Mouse (Mus musculus) heart, postnatal 4 days (tissue): ENCODE data around the gene Mgat5b. TPM values are rescaled to one million over a fixed set of nuclear protein-coding genes. Genes with fewer than 3 reads are reported as not detected.

Source experiments
- DNase-seq: peaks from one replicate; pipeline ENCODE4 v3.0.0; 2021
- total RNA-seq, 2 experiments: library from RNA; stranded (reverse); gene quantifications; 2 replicates each; pipeline ENCODE4 v1.2.3; 2021

Mgat5b gene
- total RNA-seq, 2 experiments from 2014 or later = 0.93 to 1.2 TPM

DNA sequence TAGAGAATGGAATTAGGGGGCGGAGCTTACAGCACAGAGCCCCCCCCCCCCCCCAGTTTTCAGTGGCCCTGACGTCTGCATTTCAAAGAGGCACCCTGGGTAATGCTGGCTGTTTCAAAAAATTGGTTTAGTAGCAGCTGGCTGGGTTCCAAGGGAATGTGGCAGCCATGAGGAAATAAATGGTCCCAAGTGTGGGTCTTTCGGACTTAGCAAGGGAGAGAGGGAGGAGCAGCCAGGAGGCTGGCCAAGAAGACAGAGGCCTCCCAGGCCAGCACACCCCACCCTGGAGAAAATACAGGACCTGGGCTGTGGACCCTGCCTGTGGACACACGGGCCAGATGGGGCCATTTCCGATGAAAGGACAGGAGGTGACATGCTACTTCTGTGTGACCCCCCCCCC is 61.6 kb downstream of the Mgat5b start:
- peak; percentile 36 for DNase-seq

DNA sequence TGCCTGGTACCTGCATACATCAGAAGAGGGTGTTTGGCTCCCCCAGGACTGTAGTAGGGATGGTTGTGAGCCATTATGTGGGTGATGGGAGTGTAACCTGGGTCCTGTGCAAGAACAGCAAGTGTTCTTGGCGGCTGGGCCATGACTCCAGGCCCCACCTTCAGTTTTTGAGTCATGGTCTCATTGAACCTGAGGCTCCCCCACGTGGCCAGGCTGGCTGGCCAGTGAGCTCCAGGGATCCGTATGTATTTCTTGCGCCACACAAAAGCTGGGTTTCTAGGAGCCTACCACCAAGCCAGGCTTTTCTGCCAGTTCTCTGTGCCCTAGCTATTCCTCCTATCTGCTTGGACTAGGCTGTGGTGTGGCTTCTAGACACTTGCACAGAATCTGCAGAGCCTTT is 63.9 kb downstream of the Mgat5b start:
- no peak for DNase-seq

DNA sequence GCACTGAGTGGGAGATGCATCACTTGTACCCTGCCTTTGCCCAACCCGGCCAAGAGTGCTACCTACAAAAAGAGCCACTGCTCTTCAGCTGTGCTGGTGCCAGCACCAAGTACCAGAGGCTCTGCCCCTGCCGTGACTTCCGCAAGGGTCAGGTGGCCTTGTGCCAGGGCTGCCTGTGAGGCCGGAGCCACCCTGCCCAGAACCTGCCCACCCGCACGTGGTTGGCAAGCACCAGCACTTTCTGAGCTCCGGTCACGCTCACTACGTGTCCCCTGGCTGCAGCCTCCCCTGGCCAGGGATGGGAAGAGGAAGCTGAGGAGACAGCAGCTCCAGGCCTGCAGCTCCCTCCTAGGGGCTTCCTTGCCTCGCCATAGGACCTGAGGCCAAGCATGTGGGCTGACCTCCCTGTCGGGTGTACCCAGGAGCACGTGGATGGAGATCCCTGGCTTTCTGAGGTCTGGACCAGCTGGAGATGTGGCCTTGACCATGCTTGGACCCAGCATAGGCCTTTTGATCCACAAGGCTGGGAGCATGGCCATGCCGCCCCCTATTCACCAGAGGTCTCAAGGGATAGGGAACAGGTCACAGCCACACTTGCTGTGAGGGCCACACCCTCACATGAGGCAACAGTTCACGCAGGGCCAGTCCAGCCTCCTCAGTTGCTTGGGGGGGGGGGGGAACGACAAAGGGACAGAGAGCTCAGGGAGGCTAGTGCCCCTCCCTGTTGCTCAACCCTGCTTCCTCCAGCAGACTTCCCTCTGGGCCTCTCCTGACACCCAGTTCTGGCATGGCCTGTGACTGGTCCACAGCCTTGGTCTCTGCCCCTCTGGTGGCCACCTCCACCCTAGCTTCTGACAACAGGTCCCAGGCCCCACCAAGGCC is 67.1 kb downstream of the Mgat5b start:
- peak; percentile 12 for DNase-seq

DNA sequence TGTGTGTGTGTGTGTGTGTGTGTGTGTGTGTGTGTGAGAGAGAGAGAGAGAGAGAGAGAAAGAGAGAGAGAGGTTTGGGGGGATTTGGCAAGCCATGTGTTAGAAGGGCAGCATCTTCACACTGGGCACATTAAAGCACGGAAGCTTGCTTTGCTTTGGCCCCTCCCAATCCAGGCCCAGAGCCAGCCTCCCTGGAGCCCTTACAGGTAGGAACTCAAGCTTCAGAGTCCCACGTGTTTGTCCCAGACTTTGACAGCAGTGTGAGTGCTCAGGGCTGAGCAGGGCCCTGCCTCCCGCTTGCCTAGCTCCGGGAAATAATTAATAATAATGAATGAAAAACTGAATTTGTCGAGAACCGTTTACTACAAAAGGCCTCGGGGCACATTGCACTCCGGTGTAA is 69.5 kb downstream of the Mgat5b start:
- DNase-seq = no peak

DNA sequence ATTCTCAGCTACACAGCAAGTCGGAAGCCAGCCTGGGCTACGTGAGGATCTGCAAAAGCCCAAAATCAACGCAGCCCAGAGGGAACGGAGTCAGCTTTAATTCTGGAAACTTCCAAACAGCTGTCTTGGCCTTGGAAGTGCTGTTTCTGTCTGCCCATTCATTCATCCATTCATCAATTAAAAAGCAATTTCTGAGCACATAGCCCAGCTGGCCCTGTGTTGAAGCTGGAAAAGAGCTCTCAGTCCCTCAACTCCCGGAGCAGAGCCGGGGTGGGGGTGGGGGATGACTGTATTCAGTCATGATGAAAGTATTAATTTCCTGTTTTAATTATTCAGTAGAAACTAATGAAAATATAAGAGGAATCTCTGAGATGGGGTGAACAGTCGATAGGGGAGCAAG is 71.6 kb downstream of the Mgat5b start:
- DNase-seq = no peak

DNA sequence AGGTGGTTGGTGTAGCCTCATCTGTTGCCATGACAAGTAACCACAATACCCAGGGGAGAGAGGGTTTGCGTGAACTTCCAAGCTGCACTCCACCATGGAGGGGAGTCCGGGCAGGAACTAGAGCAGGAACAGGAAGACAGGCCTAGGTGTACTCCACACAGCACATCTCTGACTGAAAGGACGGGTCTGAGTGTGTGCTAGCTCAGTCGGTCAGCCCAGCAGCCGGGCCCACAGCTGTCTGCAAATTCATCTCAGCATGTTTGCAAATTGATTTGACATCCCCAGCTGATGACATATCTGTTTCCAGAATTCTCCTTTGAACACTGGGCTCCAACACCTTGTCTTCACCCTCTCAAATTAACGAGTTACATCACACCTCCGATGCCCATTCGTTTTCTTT is 72.7 kb downstream of the Mgat5b start:
- no peak for DNase-seq

DNA sequence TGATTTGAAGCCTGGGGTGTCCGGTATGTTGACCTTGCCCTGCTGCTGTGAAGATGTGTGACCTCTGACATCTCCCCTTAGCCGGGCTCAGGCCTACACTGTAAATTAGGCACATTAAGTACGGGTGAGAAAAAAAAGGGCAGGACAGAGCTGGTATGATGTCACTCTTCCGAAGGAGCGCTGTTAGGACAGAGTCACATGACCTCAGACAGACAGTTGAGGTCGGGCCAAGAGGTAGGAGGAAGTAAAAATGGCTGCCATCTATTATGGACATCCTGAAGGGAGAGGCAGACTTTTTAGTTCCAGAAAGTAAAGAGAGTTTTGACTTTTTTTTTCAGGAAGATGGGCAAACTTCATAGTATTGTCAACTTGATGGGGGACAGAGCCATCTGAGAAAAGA is 73.3 kb downstream of the Mgat5b start:
- no peak for DNase-seq

DNA sequence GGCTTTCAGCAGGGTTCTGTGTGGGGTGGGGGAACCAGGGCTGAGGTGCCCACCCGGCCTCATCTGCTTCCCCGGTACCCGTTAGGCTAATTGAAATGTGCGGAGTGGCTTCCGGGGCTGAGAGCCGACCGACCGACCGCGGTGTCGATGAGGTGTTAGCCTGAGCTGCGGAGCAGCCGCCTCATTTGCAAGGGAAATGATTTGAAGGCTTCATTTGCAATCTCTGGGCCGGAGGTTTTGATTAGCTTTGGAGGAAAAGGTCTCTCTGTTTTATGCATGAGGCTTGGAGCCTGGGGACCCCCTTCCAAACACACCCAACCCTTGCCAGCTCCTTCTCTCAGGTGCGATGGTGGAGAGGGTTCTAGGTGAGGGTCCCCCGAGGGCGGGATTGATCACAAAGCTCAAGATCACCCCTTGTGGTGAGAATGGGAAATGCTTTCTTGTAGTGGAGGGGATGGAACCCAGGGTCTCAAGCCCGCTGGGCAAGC is 75.5 kb downstream of the Mgat5b start:
- DNase-seq = peak; percentile 38

DNA sequence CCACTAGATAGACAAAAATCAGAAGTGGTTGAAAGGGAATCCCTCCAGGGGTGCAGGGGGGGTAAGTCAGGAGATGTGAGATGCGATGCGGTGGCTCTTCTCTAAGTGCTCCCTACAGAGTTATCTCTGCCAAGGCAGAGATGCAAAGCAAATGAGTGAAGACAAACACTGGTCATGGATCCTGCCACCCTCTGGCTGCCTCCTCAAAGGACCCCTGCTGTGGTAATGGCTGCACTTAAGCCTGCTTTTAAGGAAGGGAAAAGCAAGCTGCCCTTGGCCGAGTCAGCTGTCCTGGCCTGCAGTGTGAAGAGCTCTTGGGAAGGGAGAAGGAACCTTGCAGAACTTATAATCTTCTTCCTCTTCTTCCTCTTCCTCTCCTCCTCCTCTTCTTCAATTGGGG is 78.3 kb downstream of the Mgat5b start:
- DNase-seq = no peak

DNA sequence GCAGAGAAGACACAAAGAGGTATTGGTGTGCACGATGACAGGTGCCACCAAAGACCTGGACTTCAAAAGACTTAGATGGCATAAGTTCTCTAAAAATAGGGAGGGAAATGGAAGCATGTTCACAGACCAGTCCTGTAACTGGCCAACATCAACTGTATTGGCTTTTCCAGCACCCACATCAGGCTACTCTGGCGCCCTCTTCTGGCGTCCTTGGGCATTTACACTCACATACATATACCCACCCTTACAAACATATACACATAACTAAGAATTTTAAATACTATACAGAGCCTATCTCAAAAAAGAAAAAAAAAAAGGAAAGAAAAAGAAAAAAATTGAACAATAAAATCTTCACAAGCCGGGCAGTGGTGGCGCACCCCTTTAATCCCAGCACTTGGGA is 80.3 kb downstream of the Mgat5b start:
- DNase-seq = no peak

DNA sequence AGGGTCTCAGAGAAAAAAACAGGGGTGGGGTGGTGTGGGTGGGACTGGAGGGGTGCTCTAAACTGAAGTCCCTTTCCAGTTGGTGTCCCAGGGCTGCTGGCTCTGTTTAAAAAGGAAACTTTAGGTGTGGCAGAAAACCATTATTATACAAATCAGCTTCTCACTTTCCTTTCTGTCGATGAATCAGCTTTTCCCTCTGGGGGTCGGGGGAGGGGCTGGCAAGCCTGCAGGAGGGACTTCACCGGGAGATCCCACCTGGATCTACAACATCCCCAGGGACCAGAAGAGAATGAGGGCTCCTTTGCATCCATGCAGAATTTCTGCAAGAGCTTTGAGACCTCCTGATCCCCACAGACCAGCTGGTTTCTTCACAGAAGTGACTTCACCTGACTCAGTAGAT is 81.6 kb downstream of the Mgat5b start:
- no peak for DNase-seq

DNA sequence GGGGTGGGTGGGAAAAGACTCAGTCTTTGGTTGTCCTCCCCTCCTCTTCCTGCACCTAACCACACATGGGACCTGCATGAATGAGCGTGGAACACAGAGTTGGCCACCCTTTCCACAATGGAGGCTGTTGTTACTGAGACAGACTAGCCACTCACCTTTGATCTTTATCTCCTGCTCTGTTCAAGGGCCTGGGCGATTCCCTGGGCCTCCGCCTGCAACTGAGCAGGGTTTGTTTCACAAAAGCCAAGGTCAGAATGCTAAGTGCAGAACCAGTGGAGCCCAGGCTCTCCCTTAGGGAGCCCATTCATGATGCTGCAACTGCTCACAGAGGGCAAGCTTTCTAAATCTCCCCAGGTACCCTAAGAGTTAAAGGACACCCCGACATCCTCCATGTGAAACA is 83.1 kb downstream of the Mgat5b start:
- DNase-seq = no peak

DNA sequence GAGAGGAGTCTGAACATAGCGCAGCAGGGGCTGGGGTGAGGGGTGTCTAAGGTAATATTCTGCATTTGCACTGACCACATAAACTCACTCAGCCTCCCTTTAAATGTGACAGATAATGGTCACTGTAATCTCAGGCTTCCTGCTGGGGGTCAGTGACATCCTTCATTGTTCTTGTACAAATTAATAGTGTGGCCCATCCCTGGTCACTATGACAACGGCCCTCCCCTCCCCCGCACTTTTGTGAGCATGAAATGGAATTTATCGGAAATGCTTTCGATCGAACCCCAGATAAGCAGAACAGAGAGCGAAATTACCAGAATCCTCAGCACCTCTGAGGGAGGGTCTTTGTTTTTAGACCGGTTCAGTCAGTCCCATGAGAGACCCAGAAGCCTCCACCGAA is 84.8 kb downstream of the Mgat5b start:
- no peak for DNase-seq

DNA sequence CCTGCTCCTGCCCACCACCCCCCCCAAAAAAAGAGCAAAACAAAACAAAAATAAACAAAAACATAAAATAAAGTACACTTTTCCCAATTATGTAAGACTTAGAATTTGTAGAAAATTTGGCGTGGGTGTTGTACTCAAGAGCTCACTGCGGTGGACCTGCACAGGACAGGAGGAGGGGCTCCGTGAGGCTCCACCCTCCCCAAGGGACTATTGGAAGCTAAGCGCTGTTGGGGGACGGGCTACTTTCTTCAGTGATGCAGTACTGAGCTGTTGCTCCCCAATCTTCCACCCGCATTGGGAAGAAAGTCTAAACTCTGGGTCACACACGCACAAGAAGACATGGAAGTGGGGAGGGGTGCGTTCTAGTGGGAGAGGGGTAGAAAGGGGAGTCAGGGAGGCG is 85.6 kb downstream of the Mgat5b start:
- DNase-seq = no peak

DNA sequence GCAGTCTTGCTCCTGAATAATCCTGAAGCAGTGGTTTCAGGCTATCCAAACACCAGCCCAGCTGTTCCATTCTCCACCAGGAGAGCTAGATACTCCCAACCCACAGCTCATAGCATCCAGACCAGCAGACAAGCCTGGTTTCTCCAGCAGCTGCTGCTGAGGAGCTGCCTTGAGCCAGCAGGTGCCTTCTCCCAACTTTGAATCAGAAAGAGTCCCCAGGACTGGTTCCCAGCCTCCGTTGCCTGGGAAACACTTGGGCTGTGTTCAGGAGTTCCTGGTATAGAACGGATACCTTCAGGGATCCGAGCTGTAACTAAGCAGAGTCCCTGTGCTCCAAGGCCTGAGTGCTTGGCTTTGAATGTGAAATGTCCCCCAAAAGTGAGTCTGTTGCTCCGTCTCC is 98.8 kb downstream of the Mgat5b start:
- DNase-seq = no peak

DNA sequence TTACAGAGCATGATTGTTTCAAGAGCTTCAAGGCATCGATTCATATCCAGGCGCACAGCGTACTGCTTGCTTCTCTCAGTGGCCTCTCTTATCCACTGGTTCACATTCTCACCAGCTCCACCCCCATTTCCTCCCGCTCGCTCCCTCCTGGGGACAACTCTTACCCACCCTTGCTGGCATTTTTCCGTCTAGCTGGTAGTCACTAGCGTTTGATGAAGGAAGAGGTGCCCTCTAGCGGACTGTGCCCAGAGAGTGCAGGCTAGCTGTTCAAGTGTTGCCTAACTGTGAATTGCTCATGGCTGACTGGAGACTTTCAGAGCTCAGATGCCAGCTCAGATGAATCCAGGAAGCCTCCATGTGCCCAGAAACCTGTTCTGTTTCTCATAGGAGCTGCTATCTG is 99.7 kb downstream of the Mgat5b start:
- peak; percentile 77 for DNase-seq

DNA sequence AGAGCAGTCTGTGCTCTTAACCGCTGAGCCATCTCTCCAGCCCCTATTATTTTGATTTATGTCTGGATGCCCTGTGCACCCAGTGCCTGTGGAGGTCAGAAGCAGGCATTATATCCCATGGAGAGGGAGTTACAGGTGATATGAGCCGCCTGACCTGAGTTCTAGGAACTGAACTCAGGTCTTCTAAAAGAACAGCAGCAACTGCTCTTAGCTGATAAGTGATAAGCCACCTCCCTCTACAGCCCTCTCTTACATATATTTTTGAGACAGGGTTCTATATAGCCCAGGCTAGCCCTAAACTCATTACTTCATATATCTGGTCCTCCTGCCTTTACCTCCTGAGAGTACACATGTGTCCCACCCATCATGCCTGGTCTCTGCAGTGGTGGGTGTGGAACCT is 102.4 kb downstream of the Mgat5b start:
- no peak for DNase-seq

DNA sequence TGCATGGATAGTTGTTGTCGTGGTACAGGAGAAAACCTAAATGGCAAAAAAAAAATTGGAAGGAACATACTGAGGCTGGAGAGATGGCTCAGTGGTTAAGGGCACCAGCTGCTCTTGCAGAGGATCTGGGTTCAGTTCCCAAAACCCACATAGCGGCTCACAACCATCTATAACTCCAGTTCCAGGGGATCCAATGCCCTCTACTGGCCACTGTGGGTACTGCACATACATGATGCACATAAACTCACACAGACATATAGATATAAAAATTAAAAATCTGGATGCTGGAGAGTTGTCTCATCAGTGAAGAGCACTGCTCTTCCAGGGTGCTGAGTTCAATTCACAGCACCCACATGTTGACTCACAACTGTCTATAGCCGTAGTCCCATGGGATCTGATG is 104.9 kb downstream of the Mgat5b start:
- DNase-seq = no peak

DNA sequence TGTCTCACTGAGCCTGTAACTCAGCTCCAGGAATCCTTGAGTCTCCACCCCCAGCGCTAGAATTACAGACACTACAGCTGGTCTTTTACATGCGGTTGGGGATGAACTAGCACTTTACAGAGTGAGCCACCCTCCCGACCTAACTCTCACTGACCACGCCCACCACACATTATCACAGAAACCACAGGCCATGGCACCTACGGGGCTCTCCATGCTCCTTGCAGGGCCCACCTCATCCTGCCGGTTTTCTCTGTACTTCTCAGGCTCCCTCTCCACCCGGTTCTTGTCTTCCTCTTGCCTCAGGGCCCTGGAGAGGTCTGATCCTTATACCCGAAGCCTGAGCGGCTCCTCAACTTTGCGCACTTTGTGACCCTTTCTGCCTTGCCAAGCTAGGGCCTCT is 109.0 kb downstream of the Mgat5b start:
- no peak for DNase-seq

DNA sequence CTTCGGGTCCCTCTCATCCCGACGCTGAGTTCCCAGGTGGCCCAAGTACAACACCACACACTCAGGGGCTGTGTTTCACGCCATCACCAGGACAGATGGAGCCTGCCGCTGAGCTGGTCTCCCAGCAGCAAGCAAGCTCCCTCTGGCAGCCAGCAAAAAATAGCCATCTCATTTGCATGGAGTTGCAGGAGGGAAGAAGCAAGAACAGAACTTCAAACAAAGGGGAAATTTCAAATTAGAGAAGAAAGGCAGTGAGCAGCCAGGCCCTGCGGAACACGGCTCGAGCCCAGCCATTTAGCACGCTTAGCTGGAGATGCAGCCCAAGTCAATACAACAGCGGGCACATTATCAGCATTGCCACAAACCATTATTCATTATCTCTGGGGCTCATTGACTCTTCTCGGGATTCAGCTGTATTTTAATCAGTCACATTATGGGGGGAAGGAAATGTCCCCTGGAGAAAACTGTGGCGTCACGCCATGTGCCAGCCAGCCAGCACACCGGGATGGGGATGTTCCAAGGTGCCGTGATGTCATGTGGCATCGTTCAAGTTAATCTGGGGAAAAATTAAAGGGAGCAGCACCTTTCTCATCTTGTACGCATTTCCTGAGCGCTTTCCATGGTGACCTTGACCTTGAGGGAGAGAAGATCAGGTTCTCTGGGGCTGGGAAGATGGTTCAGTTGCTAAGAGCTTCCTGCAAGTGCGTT is 110.4 kb downstream of the Mgat5b start:
- DNase-seq = no peak

DNA sequence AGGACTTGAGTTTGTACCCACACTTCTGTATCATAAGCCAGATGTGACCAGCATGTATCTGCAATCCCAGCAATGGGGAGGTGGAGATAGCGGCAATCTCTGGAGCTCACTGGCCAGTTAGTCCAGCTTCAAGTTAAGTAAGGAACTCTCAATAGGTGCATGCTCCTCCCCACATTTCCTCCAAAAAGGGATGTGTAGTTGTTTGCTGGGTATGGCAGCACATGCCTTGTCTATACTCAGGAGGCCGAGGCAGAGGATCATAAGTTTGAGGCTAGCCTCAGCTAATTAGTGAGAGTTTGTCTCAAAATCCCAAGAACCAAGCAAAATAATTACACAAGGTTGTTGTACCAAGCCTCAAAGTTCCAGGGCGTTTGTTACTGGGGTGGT is 110.9 kb downstream of the Mgat5b start:
- no peak for DNase-seq

DNA sequence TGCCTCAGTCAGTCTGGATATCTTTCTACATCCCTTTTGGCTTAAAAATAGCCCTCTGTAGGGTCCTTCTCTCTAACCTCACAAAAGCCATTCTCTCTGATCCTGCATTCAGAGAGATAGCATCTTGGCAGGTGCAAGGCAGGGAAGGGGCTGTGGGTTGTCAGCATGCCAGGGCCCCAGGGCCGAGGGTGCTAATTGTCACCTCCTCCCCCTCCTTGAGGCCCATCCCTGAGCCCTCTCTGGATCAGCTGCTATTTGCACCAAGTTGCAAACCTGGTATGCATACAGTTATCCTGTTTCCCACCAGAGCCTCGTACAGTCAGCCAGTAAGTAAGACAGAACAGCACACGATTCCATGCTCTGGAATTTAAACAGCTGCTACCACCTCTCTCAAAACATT is 111.4 kb downstream of the Mgat5b start:
- DNase-seq = no peak

DNA sequence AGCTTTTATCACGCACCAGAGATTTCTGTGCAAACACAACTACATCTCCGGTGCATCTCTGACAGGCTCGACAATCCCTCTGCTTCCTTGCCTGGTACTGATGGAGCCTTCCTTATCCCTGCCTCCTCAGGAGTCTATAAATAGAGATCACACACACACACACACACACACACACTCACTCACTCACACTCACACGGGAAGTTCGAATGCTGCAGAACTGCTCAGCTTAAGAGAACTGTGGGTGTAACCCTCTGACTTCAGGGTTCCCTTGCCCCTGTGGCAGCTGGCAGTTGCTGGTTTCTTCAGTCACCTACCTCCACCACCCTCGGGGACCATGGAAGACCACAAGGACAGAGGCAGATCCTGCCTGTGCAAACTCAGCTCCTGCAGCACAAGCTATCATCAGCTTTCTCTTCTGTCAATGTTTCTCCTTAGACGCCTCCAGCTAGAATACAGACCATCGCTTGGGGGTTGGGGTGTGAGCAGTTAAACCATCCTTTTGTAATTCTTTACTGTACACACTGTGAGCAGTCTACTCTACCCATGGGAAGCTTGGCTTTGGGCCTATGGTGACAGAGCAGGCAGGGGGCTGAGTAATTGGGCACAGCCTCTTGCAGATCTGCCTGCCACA is 111.9 kb downstream of the Mgat5b start:
- no peak for DNase-seq

DNA sequence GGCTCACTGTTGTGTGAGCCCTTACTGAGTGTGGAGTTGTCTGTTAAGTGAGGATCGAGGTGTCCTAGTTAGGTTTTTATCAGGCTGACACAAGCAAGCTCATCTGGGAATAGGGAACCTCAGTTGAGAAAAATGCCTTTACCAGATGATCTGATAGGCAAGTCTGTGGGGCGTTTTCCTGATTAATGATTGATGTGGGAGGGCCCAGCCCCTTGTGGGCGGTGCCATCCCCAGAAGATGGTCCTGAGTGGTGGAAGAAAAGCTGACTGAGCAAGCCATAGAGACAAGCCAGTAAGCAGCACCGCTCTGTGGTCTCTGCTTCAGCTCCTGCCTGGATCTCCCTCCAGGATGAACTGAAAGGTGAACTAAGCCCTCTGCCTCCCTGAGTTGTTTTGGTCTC is 112.6 kb downstream of the Mgat5b start:
- DNase-seq = no peak
